Mouse (Mus musculus) E14TG2a.4 (cell line): Measurements from ENCODE around the gene Hoxb7.

Experiments used
- CTCF ChIP-seq: conservative IDR thresholded peaks from 2 replicates; pipeline ENCODE4 v1.5.1; 2014; ENCODE audit warnings: low read length
- NANOG ChIP-seq: IDR thresholded peaks from 2 replicates; pipeline ENCODE4 v1.6.1; 2014; ENCODE audit warnings: borderline replicate concordance, low read length, mixed read lengths
- POU5F1 ChIP-seq: IDR thresholded peaks from 2 replicates; pipeline ENCODE4 v1.6.1; 2014; ENCODE audit warnings: low read length, borderline replicate concordance

DNA sequence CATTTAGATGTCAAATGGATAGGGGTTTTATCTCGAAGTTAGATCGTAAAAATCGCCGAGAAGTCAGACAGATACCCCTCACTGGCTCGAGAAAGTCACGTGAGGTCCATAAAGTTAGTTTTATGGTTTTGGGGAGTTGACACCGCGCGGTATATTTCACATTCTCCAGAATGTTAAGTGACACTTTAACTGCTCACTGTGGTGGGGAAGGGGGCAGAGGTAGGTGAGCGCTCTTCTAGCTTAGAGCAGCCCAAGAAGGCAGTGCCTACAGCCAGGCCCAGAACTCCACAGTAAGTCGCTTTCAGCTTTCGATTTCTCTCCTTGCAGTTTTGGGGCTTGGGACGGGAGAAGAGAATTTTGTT, 20.5 kb downstream of the Hoxb7 start:
- no peak for TF ChIP-seq CTCF
- no peak for TF ChIP-seq NANOG
- no peak for TF ChIP-seq POU5F1
